Mouse (Mus musculus) G1E (cell line): ENCODE results near the gene March4. TPM values are rescaled to one million over a fixed set of nuclear protein-coding genes. Genes with fewer than 3 reads are reported as not detected.

Experiments used
- ATAC-seq: 2 replicates; pipeline ENCODE4 v1.8.0; 2016; ENCODE audit warnings: mild to moderate bottlenecking; ENCODE audit not compliant: insufficient number of reproducible peaks, poor library complexity, low FRiP score, severe bottlenecking; ENCODE audit errors: extremely low read depth
- DNase-seq: peaks from one replicate; pipeline ENCODE4 v3.0.0; 2012; ENCODE audit warnings: low spot score
- H3K27me3 ChIP-seq: 2 replicates; pipeline ENCODE4 v1.6.1; 2012; ENCODE audit warnings: mild to moderate bottlenecking, low read length, inconsistent platforms; ENCODE audit not compliant: insufficient read depth
- H3K36me3 ChIP-seq: replicated peaks from 2 replicates; pipeline ENCODE3; 2012; ENCODE audit warnings: mild to moderate bottlenecking, inconsistent platforms
- H3K4me1 ChIP-seq: 2 replicates; pipeline ENCODE4 v1.6.1; 2012; ENCODE audit warnings: low read depth, low read length, inconsistent platforms, mixed read lengths; ENCODE audit not compliant: insufficient read depth
- H3K4me3 ChIP-seq: 2 replicates; pipeline ENCODE4 v1.5.1; 2012; ENCODE audit warnings: low read depth, mild to moderate bottlenecking, inconsistent platforms, low read length, moderate library complexity, mixed read lengths
- H3K9me3 ChIP-seq: replicated peaks from 2 replicates; pipeline ENCODE4 v1.6.1; 2012; ENCODE audit warnings: inconsistent platforms
- CTCF ChIP-seq: IDR thresholded peaks from 2 replicates; pipeline ENCODE4 v1.5.1; 2012; ENCODE audit warnings: low read depth, low read length, inconsistent platforms, mixed read lengths
- GATA1 ChIP-seq: IDR thresholded peaks from 2 replicates; pipeline ENCODE4 v1.6.1; 2012; ENCODE audit warnings: borderline replicate concordance, low read length, inconsistent platforms, mixed read lengths
- GATA2 ChIP-seq: IDR thresholded peaks from 2 replicates; pipeline ENCODE4 v1.6.1; 2012; ENCODE audit warnings: low read depth, low read length, inconsistent platforms, borderline replicate concordance
- POLR2AphosphoS5 ChIP-seq: IDR thresholded peaks from 2 replicates; pipeline ENCODE4 v1.6.1; 2012; ENCODE audit warnings: low read depth, low read length, inconsistent platforms; ENCODE audit not compliant: insufficient replicate concordance
- TAL1 ChIP-seq: conservative IDR thresholded peaks from 2 replicates; pipeline ENCODE4 v1.6.1; 2012; ENCODE audit warnings: low read depth, low read length, inconsistent platforms, mixed read lengths
- polyA plus RNA-seq: library from polyadenylated mRNA; stranded (reverse); fragments of >175 nt; gene quantifications from 2 replicates; pipeline ENCODE4 v1.2.3, GENCODE M21; 2012
- total RNA-seq, 2 experiments: library from RNA; stranded (forward) in 1 of 2; stranded (reverse) in 1 of 2; fragments of 200-1000 nt in 1 of 2; fragments of >200 nt in 1 of 2; fragmentation: Nextera tagmentation in 1 of 2; gene quantifications; 2 replicates each; pipeline ENCODE4 v1.2.3; 2014 to 2017

Gene March4
- total and polyA plus RNA-seq, 3 experiments = 0.05 TPM; not detected in 2

GRCm38 (mm10) chr1:72379752-72380353 lies 156.9 kb downstream of the March4 start:
- no peak for TF ChIP-seq POLR2AphosphoS5
- TF ChIP-seq CTCF = no peak
- TF ChIP-seq GATA2 = no peak
- TF ChIP-seq TAL1 = no peak
- no peak for TF ChIP-seq GATA1
- no peak for ATAC-seq
- peaks cover 81% of the 10 kb centered on the region for H3K36me3 ChIP-seq

DNA sequence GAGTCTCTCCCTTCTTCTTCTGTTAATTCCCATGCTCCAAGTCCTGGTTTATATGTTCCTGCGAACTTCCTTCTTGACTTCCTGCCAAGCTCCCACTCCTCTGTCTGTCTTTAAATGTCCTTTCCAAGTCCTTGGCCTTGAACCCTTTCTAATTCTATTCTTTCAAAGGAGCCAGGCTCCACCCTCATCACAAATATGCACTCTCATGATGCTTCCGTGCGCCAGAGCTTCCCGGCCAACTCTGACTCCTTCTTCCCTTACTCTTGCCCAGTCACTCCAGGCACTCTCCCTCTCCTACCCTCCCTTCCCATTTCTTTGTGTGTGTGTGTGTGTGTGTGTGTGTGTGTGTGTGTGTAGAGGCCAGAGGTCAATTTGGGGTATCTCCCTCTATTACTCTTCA lies 158.6 kb downstream of the March4 start:
- Histone ChIP-seq H3K36me3 (peaks cover 68% of the 10 kb centered on the region), H3K4me1 (no peaks in the 10 kb centered on the region), H3K27me3 (no peaks in the 10 kb centered on the region), H3K9me3 (peaks cover 7% of the 10 kb centered on the region; the same call in 1 of the 2 replicates), H3K4me3 (no peak overlapping the region)
- DNase-seq = no peak
- ATAC-seq = no peak
- TF ChIP-seq TAL1 = no peak
- TF ChIP-seq POLR2AphosphoS5 = no peak
- TF ChIP-seq GATA2 = no peak
- no peak for TF ChIP-seq GATA1

More at GRCm38 (mm10) chr1:72379752-72380353, 156.9 kb downstream of the March4 start:
- no peaks in the 10 kb centered on the region for H3K27me3 ChIP-seq
- H3K9me3 ChIP-seq = peaks cover 7% of the 10 kb centered on the region; the same call in 1 of the 2 replicates
- DNase-seq = no peak
- H3K4me3 ChIP-seq = no peak overlapping the region
- H3K4me1 ChIP-seq = no peaks in the 10 kb centered on the region

Other genes with a start within 250 kb of the March4 start
- 84.9 and 85.2 TPM in 2 replicates for gene Xrcc5, start 229.5 kb downstream of the March4 start, total RNA-seq (2014; fragmentation: Nextera tagmentation)
- gene Xrcc5, start 229.5 kb downstream of the March4 start, total RNA-seq (2017) = 77.2 and 89.5 TPM in 2 replicates
- 2.9 and 3.4 TPM in 2 replicates for gene Xrcc5, start 229.5 kb downstream of the March4 start, polyA plus RNA-seq
- gene Smarcal1, start 46.3 kb upstream of the March4 start, total RNA-seq (2014; fragmentation: Nextera tagmentation) = 41.8 and 48.1 TPM in 2 replicates
- 35.9 and 39.2 TPM in 2 replicates for gene Smarcal1, start 46.3 kb upstream of the March4 start, total RNA-seq (2017)
- gene Smarcal1, start 46.3 kb upstream of the March4 start, polyA plus RNA-seq = 4.4 and 10.6 TPM in 2 replicates
- gene Ankar, start 163.6 kb upstream of the March4 start, total RNA-seq (2014; fragmentation: Nextera tagmentation) = not detected in 2 replicates
- under 0.01 and 0.05 TPM in 2 replicates for gene Ankar, start 163.6 kb upstream of the March4 start, total RNA-seq (2017)
- gene Ankar, start 163.6 kb upstream of the March4 start, polyA plus RNA-seq = not detected in 2 replicates
- 292 and 302 TPM in 2 replicates for gene Rpl37a, start 174.4 kb upstream of the March4 start, total RNA-seq (2014; fragmentation: Nextera tagmentation)
- gene Rpl37a, start 174.4 kb upstream of the March4 start, total RNA-seq (2017) = 1,269 and 1,321 TPM in 2 replicates
- gene Rpl37a, start 174.4 kb upstream of the March4 start, polyA plus RNA-seq = 154 and 162 TPM in 2 replicates